Mouse (Mus musculus): ENCODE measurements around the gene Zbed4. TPM values are rescaled to one million over a fixed set of nuclear protein-coding genes. Genes with fewer than 3 reads are reported as not detected.

The Zbed4 gene
- polyA plus RNA-seq, 1 experiment from 2014 or later: 36.7 TPM

GRCm38 (mm10) chr15:88730717-88731116, 20.7 kb upstream of the Zbed4 start:
- H3K4me1 ChIP-seq (ENCODE audit: control insufficient read depth, insufficient read depth, low read length): peaks cover 3% of the 10 kb centered on the region; the same call in 1 of the 2 replicates
- DNase-seq (ENCODE audit: low spot score) (no peak), ATAC-seq (replicated peaks; ENCODE audit: insufficient number of reproducible peaks, low FRiP score, low TSS enrichment, low read depth) (no peak)
- WGBS: 90% methylated on average over 3 of the region's 3 CpGs
- H3K27ac ChIP-seq (replicated peaks; ENCODE audit: low read depth, low read length): no peak overlapping the region
- no peak overlapping the region for H3K4me2 ChIP-seq (ENCODE audit: low read depth, low read length)
- no peak overlapping the region for H3K9ac ChIP-seq (replicated peaks; ENCODE audit: low read length)
- no peaks in the 10 kb centered on the region for H3K27me3 ChIP-seq (ENCODE audit: control insufficient read depth, insufficient read depth, low read length)
- peaks cover 15% of the 10 kb centered on the region for H3K36me3 ChIP-seq (replicated peaks; ENCODE audit: control insufficient read depth, insufficient read depth, low read depth, low read length)
- no peaks in the 10 kb centered on the region for H3K9me3 ChIP-seq (replicated peaks; ENCODE audit: control insufficient read depth, low read length)
- H3K4me3 ChIP-seq (ENCODE audit: low read depth, low read length): no peak overlapping the region

GRCm38 (mm10) chr15:88732405-88733020, 18.9 kb upstream of the Zbed4 start:
- WGBS: 30% methylated on average over 15 of the region's 15 CpGs
- Histone ChIP-seq H3K27ac (replicated peaks; ENCODE audit: low read depth, low read length) (no peak overlapping the region), H3K4me1 (ENCODE audit: control insufficient read depth, insufficient read depth, low read length) (peaks cover 3% of the 10 kb centered on the region; the same call in 1 of the 2 replicates), H3K4me2 (ENCODE audit: low read depth, low read length) (peak overlapping the region; percentile 85), H3K4me3 (ENCODE audit: low read depth, low read length) (peak overlapping the region; percentile 99), H3K9ac (replicated peaks; ENCODE audit: low read length) (peak overlapping the region; percentile 99), H3K36me3 (replicated peaks; ENCODE audit: control insufficient read depth, insufficient read depth, low read depth, low read length) (peaks cover 15% of the 10 kb centered on the region), H3K27me3 (ENCODE audit: control insufficient read depth, insufficient read depth, low read length) (no peaks in the 10 kb centered on the region), H3K9me3 (replicated peaks; ENCODE audit: control insufficient read depth, low read length) (no peaks in the 10 kb centered on the region)
- ATAC-seq (replicated peaks; ENCODE audit: insufficient number of reproducible peaks, low FRiP score, low TSS enrichment, low read depth) (no peak), DNase-seq (ENCODE audit: low spot score) (no peak)

GRCm38 (mm10) chr15:88733041-88733751, 18.3 kb upstream of the Zbed4 start:
- Histone ChIP-seq H3K4me1 (ENCODE audit: control insufficient read depth, insufficient read depth, low read length) (peaks cover 3% of the 10 kb centered on the region; the same call in 1 of the 2 replicates), H3K9ac (replicated peaks; ENCODE audit: low read length) (peak overlapping the region; percentile 99), H3K4me3 (ENCODE audit: low read depth, low read length) (peak overlapping the region; percentile 99), H3K9me3 (replicated peaks; ENCODE audit: control insufficient read depth, low read length) (no peaks in the 10 kb centered on the region), H3K27me3 (ENCODE audit: control insufficient read depth, insufficient read depth, low read length) (no peaks in the 10 kb centered on the region), H3K27ac (replicated peaks; ENCODE audit: low read depth, low read length) (peak overlapping the region; percentile 80), H3K36me3 (replicated peaks; ENCODE audit: control insufficient read depth, insufficient read depth, low read depth, low read length) (peaks cover 15% of the 10 kb centered on the region), H3K4me2 (ENCODE audit: low read depth, low read length) (peak overlapping the region; percentile 85)
- DNase-seq (ENCODE audit: low spot score) (peak; percentile 62), ATAC-seq (replicated peaks; ENCODE audit: insufficient number of reproducible peaks, low FRiP score, low TSS enrichment, low read depth) (0 out of 2 replicates have a peak, but pooled peaks have one; percentile 46)
- 0% methylated on average over 47 of the region's 86 CpGs for WGBS

- H3K4me2 ChIP-seq (ENCODE audit: low read depth, low read length): peak within 1 kb of the TSS; percentile 85
- DNase-seq (ENCODE audit: low spot score) (peak; percentile 87), ATAC-seq (replicated peaks; ENCODE audit: insufficient number of reproducible peaks, low FRiP score, low TSS enrichment, low read depth) (peak; percentile 62; the same call in 1 of the 2 replicates)
- peaks cover 12% of the 10 kb centered on the region for H3K36me3 ChIP-seq (replicated peaks; ENCODE audit: control insufficient read depth, insufficient read depth, low read depth, low read length)
- WGBS: under 1% methylated on average over 41 of the region's 103 CpGs
- peak within 1 kb of the TSS; percentile 80 for H3K27ac ChIP-seq (replicated peaks; ENCODE audit: low read depth, low read length)
- no peaks in the 10 kb centered on the region for H3K9me3 ChIP-seq (replicated peaks; ENCODE audit: control insufficient read depth, low read length)
- H3K4me1 ChIP-seq (ENCODE audit: control insufficient read depth, insufficient read depth, low read length): peaks cover 3% of the 10 kb centered on the region; the same call in 1 of the 2 replicates
- peak within 1 kb of the TSS; percentile 99 for H3K9ac ChIP-seq (replicated peaks; ENCODE audit: low read length)
- peak within 1 kb of the TSS; percentile 99 for H3K4me3 ChIP-seq (ENCODE audit: low read depth, low read length)
- no peaks in the 10 kb centered on the region for H3K27me3 ChIP-seq (ENCODE audit: control insufficient read depth, insufficient read depth, low read length)
Observed at GRCm38 (mm10) chr15:88733834-88734571, 17.5 kb upstream of the Zbed4 start, which contains the start of gene Brd1. Brd1 (minus strand) TSS chr15:88734233.

GRCm38 (mm10) chr15:88736166-88736565, 15.3 kb upstream of the Zbed4 start:
- no peak for ATAC-seq (replicated peaks; ENCODE audit: insufficient number of reproducible peaks, low FRiP score, low TSS enrichment, low read depth)
- Histone ChIP-seq H3K9me3 (replicated peaks; ENCODE audit: control insufficient read depth, low read length) (no peaks in the 10 kb centered on the region), H3K4me3 (ENCODE audit: low read depth, low read length) (no peak overlapping the region), H3K27me3 (ENCODE audit: control insufficient read depth, insufficient read depth, low read length) (no peaks in the 10 kb centered on the region), H3K9ac (replicated peaks; ENCODE audit: low read length) (no peak overlapping the region), H3K4me1 (ENCODE audit: control insufficient read depth, insufficient read depth, low read length) (peaks cover 3% of the 10 kb centered on the region; the same call in 1 of the 2 replicates), H3K27ac (replicated peaks; ENCODE audit: low read depth, low read length) (no peak overlapping the region), H3K4me2 (ENCODE audit: low read depth, low read length) (no peak overlapping the region), H3K36me3 (replicated peaks; ENCODE audit: control insufficient read depth, insufficient read depth, low read depth, low read length) (no peaks in the 10 kb centered on the region)
- DNase-seq (ENCODE audit: low spot score): no peak
- WGBS: 79% methylated on average over 4 of the region's 4 CpGs

- WGBS: 78% methylated on average over 2 of the region's 2 CpGs
- Histone ChIP-seq H3K4me3 (ENCODE audit: low read depth, low read length) (no peak overlapping the region), H3K9me3 (replicated peaks; ENCODE audit: control insufficient read depth, low read length) (no peaks in the 10 kb centered on the region), H3K9ac (replicated peaks; ENCODE audit: low read length) (no peak overlapping the region), H3K36me3 (replicated peaks; ENCODE audit: control insufficient read depth, insufficient read depth, low read depth, low read length) (no peaks in the 10 kb centered on the region), H3K4me1 (ENCODE audit: control insufficient read depth, insufficient read depth, low read length) (no peaks in the 10 kb centered on the region), H3K27ac (replicated peaks; ENCODE audit: low read depth, low read length) (no peak overlapping the region), H3K27me3 (ENCODE audit: control insufficient read depth, insufficient read depth, low read length) (no peaks in the 10 kb centered on the region), H3K4me2 (ENCODE audit: low read depth, low read length) (no peak overlapping the region)
- ATAC-seq (replicated peaks; ENCODE audit: insufficient number of reproducible peaks, low FRiP score, low TSS enrichment, low read depth): no peak
- DNase-seq (ENCODE audit: low spot score): no peak
Observed at GRCm38 (mm10) chr15:88738466-88738865, 13.0 kb upstream of the Zbed4 start.

- H3K36me3 ChIP-seq (replicated peaks; ENCODE audit: control insufficient read depth, insufficient read depth, low read depth, low read length): no peaks in the 10 kb centered on the region
- H3K27ac ChIP-seq (replicated peaks; ENCODE audit: low read depth, low read length): no peak overlapping the region
- ATAC-seq (replicated peaks; ENCODE audit: insufficient number of reproducible peaks, low FRiP score, low TSS enrichment, low read depth) (no peak), DNase-seq (ENCODE audit: low spot score) (no peak)
- H3K9ac ChIP-seq (replicated peaks; ENCODE audit: low read length): no peak overlapping the region
- H3K4me2 ChIP-seq (ENCODE audit: low read depth, low read length): no peak overlapping the region
- H3K9me3 ChIP-seq (replicated peaks; ENCODE audit: control insufficient read depth, low read length): no peaks in the 10 kb centered on the region
- H3K4me3 ChIP-seq (ENCODE audit: low read depth, low read length): no peak overlapping the region
- H3K27me3 ChIP-seq (ENCODE audit: control insufficient read depth, insufficient read depth, low read length): no peaks in the 10 kb centered on the region
- 56% methylated on average over 6 of the region's 6 CpGs for WGBS
- H3K4me1 ChIP-seq (ENCODE audit: control insufficient read depth, insufficient read depth, low read length): no peaks in the 10 kb centered on the region
Observed at GRCm38 (mm10) chr15:88741366-88741765, 10.1 kb upstream of the Zbed4 start.

Measured in embryonic facial prominence, embryonic 11.5 days (tissue).